In genomic region chr8:83575561-83576515, GRCm38 (mm10) we compare ENCODE assay signal across 9 mouse cellular contexts. TPM values are rescaled to one million over a fixed set of nuclear protein-coding genes. Genes with fewer than 3 reads are reported as not detected.
DNase-seq lines count a peak whose midpoint lies in the region; ATAC-seq and TF ChIP-seq lines count a peak whose summit lies in the region.
"Had no signal": no experiment of that assay in that cellular context is flagged by ENCODE, and none has a peak within 500 bp of the region (broad histone marks: within the 10 kb centered on the region; RNA-seq: fewer than 3 reads in every experiment).

No protein-coding gene starts in this region.

- peaks cover 22% of the 10 kb centered on the region for H3K36me3 ChIP-seq in neural tube, embryonic 15.5 days
- H3K36me3 ChIP-seq in forebrain, embryonic 11.5 days (ENCODE audit: control insufficient read depth, insufficient read depth, low read length): peaks cover 10% of the 10 kb centered on the region; the same call in 1 of the 2 replicates
- H3K36me3 ChIP-seq in hindbrain, postnatal 0 days (ENCODE audit: insufficient read depth, low read length): peaks cover 24% of the 10 kb centered on the region
- peaks cover 10% of the 10 kb centered on the region; the same call in 1 of the 2 replicates for H3K36me3 ChIP-seq in stomach, postnatal 0 days (ENCODE audit: control insufficient read depth, insufficient read depth, low read length)

- no peak overlapping the region for H3K4me3 ChIP-seq in neural tube, embryonic 15.5 days (replicated peaks)
- H3K4me3 ChIP-seq in forebrain, embryonic 11.5 days (ENCODE audit: low read depth, low read length): no peak overlapping the region
- no peak overlapping the region for H3K4me3 ChIP-seq in hindbrain, postnatal 0 days (ENCODE audit: low read length)
- H3K4me3 ChIP-seq in stomach, postnatal 0 days (ENCODE audit: low read depth, low read length): no peak overlapping the region

- no peak for ATAC-seq in neural tube, embryonic 15.5 days (ENCODE audit: low FRiP score)
- no peak for ATAC-seq in forebrain, embryonic 11.5 days (replicated peaks; ENCODE audit: low FRiP score)
- ATAC-seq in hindbrain, postnatal 0 days: peak; percentile 3; the same call in 1 of the 2 replicates
- ATAC-seq in stomach, postnatal 0 days (ENCODE audit: low FRiP score, low TSS enrichment): no peak

- no peaks in the 10 kb centered on the region for H3K9me3 ChIP-seq in neural tube, embryonic 15.5 days (replicated peaks)
- no peaks in the 10 kb centered on the region for H3K9me3 ChIP-seq in forebrain, embryonic 11.5 days (ENCODE audit: control insufficient read depth, low read length)
- no peaks in the 10 kb centered on the region for H3K9me3 ChIP-seq in hindbrain, postnatal 0 days (ENCODE audit: low read length)
- no peaks in the 10 kb centered on the region for H3K9me3 ChIP-seq in stomach, postnatal 0 days (ENCODE audit: control insufficient read depth, low read length)

- no peak for TF ChIP-seq CTCF in hindbrain, postnatal 0 days (IDR thresholded peaks at IDR 0.05; ENCODE audit: low read depth)
- no peak for TF ChIP-seq CTCF in stomach, postnatal 0 days (IDR thresholded peaks at IDR 0.05; ENCODE audit: low read depth)

- H3K27ac ChIP-seq in neural tube, embryonic 15.5 days (replicated peaks): no peak overlapping the region
- no peak overlapping the region for H3K27ac ChIP-seq in forebrain, embryonic 11.5 days (ENCODE audit: low read depth, low read length)
- H3K27ac ChIP-seq in hindbrain, postnatal 0 days: peak overlapping the region; percentile 2; the same call in 1 of the 2 replicates
- 0 out of 2 replicates have a peak overlapping the region, but pooled peaks have one; percentile 35 for H3K27ac ChIP-seq in stomach, postnatal 0 days (replicated peaks)

- no peaks in the 10 kb centered on the region for H3K27me3 ChIP-seq in neural tube, embryonic 15.5 days (replicated peaks)
- H3K27me3 ChIP-seq in forebrain, embryonic 11.5 days (ENCODE audit: control insufficient read depth, insufficient read depth, low read length): no peaks in the 10 kb centered on the region
- no peaks in the 10 kb centered on the region for H3K27me3 ChIP-seq in hindbrain, postnatal 0 days (ENCODE audit: insufficient read depth, low read length)
- H3K27me3 ChIP-seq in stomach, postnatal 0 days (ENCODE audit: control insufficient read depth, insufficient read depth, low read length): no peaks in the 10 kb centered on the region

- H3K4me2 ChIP-seq in neural tube, embryonic 15.5 days: no peak overlapping the region
- H3K4me2 ChIP-seq in forebrain, embryonic 11.5 days (ENCODE audit: low read depth, low read length, severe bottlenecking): no peak overlapping the region
- no peak overlapping the region for H3K4me2 ChIP-seq in hindbrain, postnatal 0 days (ENCODE audit: low read depth, low read length)
- H3K4me2 ChIP-seq in stomach, postnatal 0 days (replicated peaks; ENCODE audit: low read depth): no peak overlapping the region

- WGBS in neural tube, embryonic 15.5 days: 78% methylated on average over 17 of the region's 17 CpGs
- 89% methylated on average over 17 of the region's 17 CpGs for whole genome bisulfite sequencing in forebrain, embryonic 11.5 days
- 70% methylated on average over 17 of the region's 17 CpGs for WGBS in hindbrain, postnatal 0 days
- WGBS in stomach, postnatal 0 days: 64% methylated on average over 17 of the region's 17 CpGs

- DNase-seq in heart, adult 11 months: peak; percentile 98
- DNase-seq in heart, postnatal 25 days (ENCODE audit: low spot score): no peak
- DNase-seq in neural tube, embryonic 10.5 days (ENCODE audit: extremely low spot score, low spot score): peak; percentile 14
- DNase-seq in forebrain, embryonic 11.5 days (ENCODE audit: low spot score): peak; percentile 43
- DNase-seq in hindbrain, postnatal 0 days (ENCODE audit: low spot score): no peak
- DNase-seq in stomach, postnatal 0 days (ENCODE audit: low spot score): peak; percentile 13
- DNase-seq in thymus, postnatal 0 days (ENCODE audit: low spot score): no peak

- H3K9ac ChIP-seq in neural tube, embryonic 15.5 days (replicated peaks): no peak overlapping the region
- no peak overlapping the region for H3K9ac ChIP-seq in forebrain, embryonic 11.5 days (ENCODE audit: low read length)
- H3K9ac ChIP-seq in hindbrain, postnatal 0 days (replicated peaks; ENCODE audit: low read length): 0 out of 2 replicates have a peak overlapping the region, but pooled peaks have one; percentile 3
- H3K9ac ChIP-seq in stomach, postnatal 0 days (ENCODE audit: low read length): peak overlapping the region; percentile 13; the same call in 1 of the 2 replicates

- H3K4me1 ChIP-seq in neural tube, embryonic 15.5 days: peaks cover 66% of the 10 kb centered on the region
- 0 out of 2 replicates have a peak, but pooled peaks cover 4% of the 10 kb centered on the region for H3K4me1 ChIP-seq in forebrain, embryonic 11.5 days (replicated peaks; ENCODE audit: control insufficient read depth, insufficient read depth, low read length)
- H3K4me1 ChIP-seq in hindbrain, postnatal 0 days (ENCODE audit: insufficient read depth, low read length): peaks cover 23% of the 10 kb centered on the region
- H3K4me1 ChIP-seq in stomach, postnatal 0 days (replicated peaks; ENCODE audit: control insufficient read depth, insufficient read depth): peaks cover 6% of the 10 kb centered on the region; the same call in 1 of the 2 replicates

- no peak for TF ChIP-seq EP300 in stomach, postnatal 0 days (optimal IDR thresholded peaks at IDR 0.05)

- intact Hi-C loops in heart, postnatal 25 days (cut with DNase I): no loop called here

RNA-seq across cellular contexts. Expression of gene Ndufb7, which starts 9.4 kb away (rescaled TPM):
- total RNA-seq in heart, postnatal 25 days (2021): 100 to 1,000 TPM; 752 to 766 TPM
- polyA plus RNA-seq in neural tube, embryonic 15.5 days (2015; fragmentation: Nextera tagmentation; extraction: Ambion mirVana): 344 and 362 TPM in 2 replicates
- 333 and 339 TPM in 2 replicates for polyA plus RNA-seq in forebrain, embryonic 11.5 days (2014; fragmentation: Nextera tagmentation; extraction: Ambion mirVana)
- 124 and 186 TPM in 2 replicates for total RNA-seq in hindbrain, postnatal 0 days (2014; rRNA removed)
- polyA plus RNA-seq in hindbrain, postnatal 0 days (2015; fragmentation: Nextera tagmentation; extraction: Ambion mirVana): 436 and 442 TPM in 2 replicates
- polyA plus RNA-seq in stomach, postnatal 0 days (2015; fragmentation: Nextera tagmentation; extraction: Ambion mirVana): 327 and 344 TPM in 2 replicates
- polyA plus RNA-seq in thymus, postnatal 0 days (2015; fragmentation: Nextera tagmentation; extraction: Ambion mirVana): 503 and 517 TPM in 2 replicates

RNA-seq across cellular contexts. Expression of gene Tecr, which starts 31.9 kb away (rescaled TPM):
- total RNA-seq in heart, postnatal 25 days (2021): 100 to 1,000 TPM; 381 to 389 TPM
- polyA plus RNA-seq in neural tube, embryonic 15.5 days (2015; fragmentation: Nextera tagmentation; extraction: Ambion mirVana): 1,464 and 1,650 TPM in 2 replicates
- polyA plus RNA-seq in forebrain, embryonic 11.5 days (2014; fragmentation: Nextera tagmentation; extraction: Ambion mirVana): 550 and 611 TPM in 2 replicates
- 1,283 and 1,409 TPM in 2 replicates for total RNA-seq in hindbrain, postnatal 0 days (2014; rRNA removed)
- polyA plus RNA-seq in hindbrain, postnatal 0 days (2015; fragmentation: Nextera tagmentation; extraction: Ambion mirVana): 1,550 and 1,625 TPM in 2 replicates
- 413 and 424 TPM in 2 replicates for polyA plus RNA-seq in stomach, postnatal 0 days (2015; fragmentation: Nextera tagmentation; extraction: Ambion mirVana)
- 315 and 341 TPM in 2 replicates for polyA plus RNA-seq in thymus, postnatal 0 days (2015; fragmentation: Nextera tagmentation; extraction: Ambion mirVana)

RNA-seq across cellular contexts. Expression of gene Dnajb1, which starts 32.2 kb away (rescaled TPM):
- 10 to 100 TPM; 10.4 to 17.6 TPM for total RNA-seq in heart, postnatal 25 days (2021)
- 57.9 and 63.1 TPM in 2 replicates for polyA plus RNA-seq in neural tube, embryonic 15.5 days (2015; fragmentation: Nextera tagmentation; extraction: Ambion mirVana)
- polyA plus RNA-seq in forebrain, embryonic 11.5 days (2014; fragmentation: Nextera tagmentation; extraction: Ambion mirVana): 73.8 and 78.5 TPM in 2 replicates
- total RNA-seq in hindbrain, postnatal 0 days (2014; rRNA removed): 35.3 and 42.7 TPM in 2 replicates
- polyA plus RNA-seq in hindbrain, postnatal 0 days (2015; fragmentation: Nextera tagmentation; extraction: Ambion mirVana): 60.1 and 65.0 TPM in 2 replicates
- polyA plus RNA-seq in stomach, postnatal 0 days (2015; fragmentation: Nextera tagmentation; extraction: Ambion mirVana): 36.9 and 39.9 TPM in 2 replicates
- 71.2 and 92.9 TPM in 2 replicates for polyA plus RNA-seq in thymus, postnatal 0 days (2015; fragmentation: Nextera tagmentation; extraction: Ambion mirVana)

RNA-seq across cellular contexts. Expression of gene Olfr370, which starts 40.3 kb away (rescaled TPM):
- not detected for total RNA-seq in heart, postnatal 25 days (2021)
- not detected in 2 replicates for polyA plus RNA-seq in neural tube, embryonic 15.5 days (2015; fragmentation: Nextera tagmentation; extraction: Ambion mirVana)
- not detected in 2 replicates for polyA plus RNA-seq in forebrain, embryonic 11.5 days (2014; fragmentation: Nextera tagmentation; extraction: Ambion mirVana)
- total RNA-seq in hindbrain, postnatal 0 days (2014; rRNA removed): 0.05 TPM in 1 of 2 replicates, not detected in the other
- polyA plus RNA-seq in hindbrain, postnatal 0 days (2015; fragmentation: Nextera tagmentation; extraction: Ambion mirVana): 0.08 TPM in 1 of 2 replicates, not detected in the other
- polyA plus RNA-seq in stomach, postnatal 0 days (2015; fragmentation: Nextera tagmentation; extraction: Ambion mirVana): 0.04 TPM in 1 of 2 replicates, not detected in the other
- not detected in 2 replicates for polyA plus RNA-seq in thymus, postnatal 0 days (2015; fragmentation: Nextera tagmentation; extraction: Ambion mirVana)
- total RNA-seq: common myeloid progenitor, adult 5-6 weeks had no signal

Comparison
In these comparisons a context has a peak if more than half of its experiments do, and no peak if none do; other contexts are left out.
1. DNase-seq: peak in heart, adult 11 months (single experiment), neural tube, embryonic 10.5 days (single experiment), forebrain, embryonic 11.5 days (single experiment) and stomach, postnatal 0 days (single experiment); none in heart, postnatal 25 days (single experiment), hindbrain, postnatal 0 days (single experiment) and thymus, postnatal 0 days (single experiment).
2. H3K27ac ChIP-seq: peak in hindbrain, postnatal 0 days (single experiment) and stomach, postnatal 0 days (single experiment); none in neural tube, embryonic 15.5 days (single experiment) and forebrain, embryonic 11.5 days (single experiment).
3. H3K9ac ChIP-seq: peak in hindbrain, postnatal 0 days (single experiment) and stomach, postnatal 0 days (single experiment); none in neural tube, embryonic 15.5 days (single experiment) and forebrain, embryonic 11.5 days (single experiment).